Mouse (Mus musculus) heart, postnatal 0 days (tissue): ENCODE results near the gene Adgrv1.

Experiments used
- CTCF ChIP-seq: IDR thresholded peaks from 2 replicates; pipeline ENCODE4 v1.5.1; 2016; ENCODE audit warnings: antibody characterized with exemption, control low read depth, low read depth
- EP300 ChIP-seq: IDR thresholded peaks from 2 replicates; pipeline ENCODE4 v1.6.1; 2016; ENCODE audit warnings: antibody characterized with exemption, low read depth

DNA sequence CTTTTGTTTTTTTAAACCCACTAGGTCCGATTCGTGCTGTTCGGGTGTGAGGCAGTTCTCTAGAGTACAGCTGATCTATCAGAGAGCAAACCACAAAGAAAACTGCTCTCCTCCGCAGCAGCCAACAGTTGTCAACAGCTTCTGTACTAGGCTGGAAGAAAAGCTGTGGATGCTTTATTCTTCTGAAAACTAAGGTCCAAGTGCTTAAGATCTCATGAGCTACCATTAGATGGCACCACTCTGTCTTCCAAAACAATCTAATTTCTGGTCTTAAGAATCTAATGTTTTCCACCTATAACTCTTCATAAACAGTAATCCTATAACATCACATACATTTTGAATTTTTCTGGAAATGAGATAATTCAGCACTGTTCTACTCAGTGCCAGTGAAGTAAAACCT lies 22.6 kb downstream of the Adgrv1 start:
- TF ChIP-seq CTCF (no peak), EP300 (no peak)
